Mouse (Mus musculus): ENCODE data around the gene Zfp326. TPM values are rescaled to one million over a fixed set of nuclear protein-coding genes. Genes with fewer than 3 reads are reported as not detected.

Gene Zfp326
- polyA plus RNA-seq, 1 experiment from 2014 or later = 52.6 TPM

DNA sequence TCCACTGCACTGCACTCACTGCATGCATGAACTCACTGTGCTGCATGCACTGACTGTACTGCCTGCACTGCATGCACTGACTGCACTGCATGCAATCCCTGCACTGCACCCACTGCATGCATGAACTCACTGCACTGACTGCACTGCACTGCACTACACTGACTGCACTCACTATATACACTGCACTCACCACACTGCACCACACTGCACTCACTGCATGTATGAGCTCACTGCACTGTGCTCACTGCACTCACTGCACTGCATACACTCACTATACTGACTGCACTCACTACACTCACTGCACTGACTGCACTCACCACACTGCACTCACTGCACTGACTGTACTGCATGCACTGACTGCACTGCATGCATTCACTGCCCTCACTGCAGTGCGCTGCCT, 56.0 kb downstream of the Zfp326 start:
- Histone ChIP-seq H3K9me3 (ENCODE audit: control insufficient read depth, low read length) (peaks cover 4% of the 10 kb centered on the region; the same call in 1 of the 2 replicates), H3K36me3 (ENCODE audit: control insufficient read depth, insufficient read depth, low read length) (no peaks in the 10 kb centered on the region), H3K9ac (ENCODE audit: low read length) (no peak overlapping the region), H3K27me3 (ENCODE audit: control insufficient read depth, insufficient read depth, low read length) (no peaks in the 10 kb centered on the region), H3K4me1 (replicated peaks; ENCODE audit: control insufficient read depth, insufficient read depth, low read length) (no peaks in the 10 kb centered on the region), H3K4me3 (ENCODE audit: low read depth, low read length) (no peak overlapping the region), H3K4me2 (ENCODE audit: low read depth, low read length, severe bottlenecking) (no peak overlapping the region), H3K27ac (ENCODE audit: low read depth, low read length) (no peak overlapping the region)
- DNase-seq (ENCODE audit: low spot score) = no peak
- no peak for ATAC-seq (replicated peaks; ENCODE audit: low FRiP score)
- 94% methylated on average over 1 of the region's 1 CpGs for WGBS

DNA sequence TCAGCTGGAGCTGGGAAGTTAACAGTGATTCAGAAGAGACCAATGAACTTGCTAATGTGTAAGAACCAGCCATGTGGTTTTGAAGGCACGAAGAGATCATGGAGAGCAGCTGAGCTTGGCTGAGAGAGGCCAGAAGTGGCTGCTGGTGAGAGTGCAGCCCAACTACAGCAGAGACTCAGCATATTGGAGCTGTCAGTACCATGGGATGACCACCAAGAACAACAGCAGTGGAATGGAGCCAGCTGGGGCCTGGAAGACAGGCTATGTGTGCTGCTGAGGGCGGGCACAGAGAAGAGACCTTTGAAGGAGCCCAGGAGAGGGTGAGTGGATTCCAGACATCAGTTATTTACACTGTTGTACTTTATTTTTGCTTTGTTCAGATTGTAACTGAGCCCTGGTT, 65.6 kb downstream of the Zfp326 start:
- Histone ChIP-seq H3K36me3 (ENCODE audit: control insufficient read depth, insufficient read depth, low read length) (no peaks in the 10 kb centered on the region), H3K4me1 (replicated peaks; ENCODE audit: control insufficient read depth, insufficient read depth, low read length) (no peaks in the 10 kb centered on the region), H3K4me3 (ENCODE audit: low read depth, low read length) (no peak overlapping the region), H3K4me2 (ENCODE audit: low read depth, low read length, severe bottlenecking) (no peak overlapping the region), H3K9me3 (ENCODE audit: control insufficient read depth, low read length) (no peaks in the 10 kb centered on the region), H3K9ac (ENCODE audit: low read length) (no peak overlapping the region), H3K27me3 (ENCODE audit: control insufficient read depth, insufficient read depth, low read length) (no peaks in the 10 kb centered on the region), H3K27ac (ENCODE audit: low read depth, low read length) (no peak overlapping the region)
- DNase-seq (ENCODE audit: low spot score) (no peak), ATAC-seq (replicated peaks; ENCODE audit: low FRiP score) (no peak)
- WGBS = 87% methylated on average over 2 of the region's 2 CpGs

Other genes starting within 250 kb of the Zfp326 start
- 26.8 and 28.9 TPM in 2 replicates for gene Lrrc8d, start 176.6 kb upstream of the Zfp326 start, polyA plus RNA-seq (2014; fragmentation: Nextera tagmentation; extraction: Ambion mirVana)